Mouse (Mus musculus): Measurements from ENCODE around the gene Tmem141. TPM values are rescaled to one million over a fixed set of nuclear protein-coding genes. Genes with fewer than 3 reads are reported as not detected.

Gene Tmem141
- polyA plus RNA-seq, 1 experiment from 2014 or later: 20.7 TPM

GRCm38 (mm10) chr2:25571221-25571620 is 50.6 kb downstream of the Tmem141 start:
- DNase-seq (ENCODE audit: low spot score): no peak
- no peaks in the 10 kb centered on the region for H3K9me3 ChIP-seq (replicated peaks)
- 91% methylated on average over 4 of the region's 4 CpGs for WGBS
- H3K4me1 ChIP-seq: peaks cover 31% of the 10 kb centered on the region
- H3K36me3 ChIP-seq: peaks cover 70% of the 10 kb centered on the region
- peaks cover 9% of the 10 kb centered on the region for H3K27me3 ChIP-seq (ENCODE audit: low read depth, poor library complexity, severe bottlenecking)
- no peak overlapping the region for H3K27ac ChIP-seq
- no peak overlapping the region for H3K4me3 ChIP-seq

Other genes starting within 250 kb of the Tmem141 start
- gene Sapcd2, start 249.7 kb downstream of the Tmem141 start, polyA plus RNA-seq (2016; fragmentation: Nextera tagmentation; extraction: Ambion mirVana): 88.3 and 88.7 TPM in 2 replicates
- 0.19 TPM in 1 of 2 replicates, not detected in the other for gene Entpd2, start 226.1 kb downstream of the Tmem141 start, polyA plus RNA-seq (2016; fragmentation: Nextera tagmentation; extraction: Ambion mirVana)
- 5.7 and 8.1 TPM in 2 replicates for gene Npdc1, start 222.7 kb downstream of the Tmem141 start, polyA plus RNA-seq (2016; fragmentation: Nextera tagmentation; extraction: Ambion mirVana)
- not detected in 2 replicates for gene Fut7, start 198.7 kb downstream of the Tmem141 start, polyA plus RNA-seq (2016; fragmentation: Nextera tagmentation; extraction: Ambion mirVana)
- gene Abca2, start 193.3 kb downstream of the Tmem141 start, polyA plus RNA-seq (2016; fragmentation: Nextera tagmentation; extraction: Ambion mirVana): 2.8 and 4.4 TPM in 2 replicates
- gene Clic3, start 165.2 kb downstream of the Tmem141 start, polyA plus RNA-seq (2016; fragmentation: Nextera tagmentation; extraction: Ambion mirVana): 0.30 and 1.1 TPM in 2 replicates
- 10.0 and 14.6 TPM in 2 replicates for gene Paxx, start 160.9 kb downstream of the Tmem141 start, polyA plus RNA-seq (2016; fragmentation: Nextera tagmentation; extraction: Ambion mirVana)
- not detected in 2 replicates for gene Ptgds, start 152.0 kb downstream of the Tmem141 start, polyA plus RNA-seq (2016; fragmentation: Nextera tagmentation; extraction: Ambion mirVana)
- not detected in 2 replicates for gene Lcn12, start 128.1 kb downstream of the Tmem141 start, polyA plus RNA-seq (2016; fragmentation: Nextera tagmentation; extraction: Ambion mirVana)
- 83.6 and 94.6 TPM in 2 replicates for gene Fbxw5, start 121.3 kb downstream of the Tmem141 start, polyA plus RNA-seq (2016; fragmentation: Nextera tagmentation; extraction: Ambion mirVana)
- gene C8g, start 120.3 kb downstream of the Tmem141 start, polyA plus RNA-seq (2016; fragmentation: Nextera tagmentation; extraction: Ambion mirVana): 6.1 and 7.0 TPM in 2 replicates
- gene Traf2, start 75.1 kb downstream of the Tmem141 start, polyA plus RNA-seq (2016; fragmentation: Nextera tagmentation; extraction: Ambion mirVana): 46.1 and 46.2 TPM in 2 replicates
- 307 and 320 TPM in 2 replicates for gene Edf1, start 64.2 kb downstream of the Tmem141 start, polyA plus RNA-seq (2016; fragmentation: Nextera tagmentation; extraction: Ambion mirVana)
- 2.3 and 8.2 TPM in 2 replicates for gene Mamdc4, start 47.2 kb downstream of the Tmem141 start, polyA plus RNA-seq (2016; fragmentation: Nextera tagmentation; extraction: Ambion mirVana)
- 157 and 161 TPM in 2 replicates for gene Phpt1, start 46.8 kb downstream of the Tmem141 start, polyA plus RNA-seq (2016; fragmentation: Nextera tagmentation; extraction: Ambion mirVana)
- gene Ajm1, start 40.2 kb downstream of the Tmem141 start, polyA plus RNA-seq (2016; fragmentation: Nextera tagmentation; extraction: Ambion mirVana): 0.06 and 0.08 TPM in 2 replicates
- gene Rabl6, start 13.5 kb downstream of the Tmem141 start, polyA plus RNA-seq (2016; fragmentation: Nextera tagmentation; extraction: Ambion mirVana): 83.3 and 88.5 TPM in 2 replicates
- gene Ccdc183, start 4.3 kb downstream of the Tmem141 start, polyA plus RNA-seq (2016; fragmentation: Nextera tagmentation; extraction: Ambion mirVana): 0.13 TPM in 1 of 2 replicates, not detected in the other
- 0.34 and 0.43 TPM in 2 replicates for gene Fcna, start 6.0 kb upstream of the Tmem141 start, polyA plus RNA-seq (2016; fragmentation: Nextera tagmentation; extraction: Ambion mirVana)
- not detected in 2 replicates for gene Lcn8, start 31.1 kb upstream of the Tmem141 start, polyA plus RNA-seq (2016; fragmentation: Nextera tagmentation; extraction: Ambion mirVana)
- gene Lcn5, start 35.9 kb upstream of the Tmem141 start, polyA plus RNA-seq (2016; fragmentation: Nextera tagmentation; extraction: Ambion mirVana): not detected in 2 replicates
- not detected in 2 replicates for gene Lcn6, start 54.8 kb upstream of the Tmem141 start, polyA plus RNA-seq (2016; fragmentation: Nextera tagmentation; extraction: Ambion mirVana)
- not detected in 2 replicates for gene Lcn10, start 60.7 kb upstream of the Tmem141 start, polyA plus RNA-seq (2016; fragmentation: Nextera tagmentation; extraction: Ambion mirVana)
- not detected in 2 replicates for gene Obp2a, start 78.0 kb upstream of the Tmem141 start, polyA plus RNA-seq (2016; fragmentation: Nextera tagmentation; extraction: Ambion mirVana)
- 73.4 and 77.5 TPM in 2 replicates for gene Bmyc, start 84.7 kb upstream of the Tmem141 start, polyA plus RNA-seq (2016; fragmentation: Nextera tagmentation; extraction: Ambion mirVana)
- not detected in 2 replicates for gene Obp2b, start 115.0 kb upstream of the Tmem141 start, polyA plus RNA-seq (2016; fragmentation: Nextera tagmentation; extraction: Ambion mirVana)
- not detected in 2 replicates for gene Lcn3, start 143.6 kb upstream of the Tmem141 start, polyA plus RNA-seq (2016; fragmentation: Nextera tagmentation; extraction: Ambion mirVana)
- not detected in 2 replicates for gene Lcn11, start 155.0 kb upstream of the Tmem141 start, polyA plus RNA-seq (2016; fragmentation: Nextera tagmentation; extraction: Ambion mirVana)
- not detected in 2 replicates for gene Gm13539, start 160.3 kb upstream of the Tmem141 start, polyA plus RNA-seq (2016; fragmentation: Nextera tagmentation; extraction: Ambion mirVana)
- not detected in 2 replicates for gene Glt6d1, start 193.8 kb upstream of the Tmem141 start, polyA plus RNA-seq (2016; fragmentation: Nextera tagmentation; extraction: Ambion mirVana)
- not detected in 2 replicates for gene Lcn9, start 201.1 kb upstream of the Tmem141 start, polyA plus RNA-seq (2016; fragmentation: Nextera tagmentation; extraction: Ambion mirVana)
- not detected in 2 replicates for gene Sohlh1, start 225.2 kb upstream of the Tmem141 start, polyA plus RNA-seq (2016; fragmentation: Nextera tagmentation; extraction: Ambion mirVana)
- 0.20 TPM in 1 of 2 replicates, not detected in the other for gene Kcnt1, start 241.7 kb upstream of the Tmem141 start, polyA plus RNA-seq (2016; fragmentation: Nextera tagmentation; extraction: Ambion mirVana)

All from limb, embryonic 10.5 days (tissue).